Mouse (Mus musculus) induced T-regulatory cell, adult 2 months (primary cell): ENCODE measurements around the gene Rpl3.

ENCODE experiments used
- DNase-seq: peaks from one replicate; pipeline ENCODE4 v3.0.0-alpha.2; 2012; ENCODE audit warnings: low read depth

The Rpl3 gene

GRCm38 (mm10) chr15:80115256-80115655, 23.6 kb upstream of the Rpl3 start:
- DNase-seq = no peak

DNA sequence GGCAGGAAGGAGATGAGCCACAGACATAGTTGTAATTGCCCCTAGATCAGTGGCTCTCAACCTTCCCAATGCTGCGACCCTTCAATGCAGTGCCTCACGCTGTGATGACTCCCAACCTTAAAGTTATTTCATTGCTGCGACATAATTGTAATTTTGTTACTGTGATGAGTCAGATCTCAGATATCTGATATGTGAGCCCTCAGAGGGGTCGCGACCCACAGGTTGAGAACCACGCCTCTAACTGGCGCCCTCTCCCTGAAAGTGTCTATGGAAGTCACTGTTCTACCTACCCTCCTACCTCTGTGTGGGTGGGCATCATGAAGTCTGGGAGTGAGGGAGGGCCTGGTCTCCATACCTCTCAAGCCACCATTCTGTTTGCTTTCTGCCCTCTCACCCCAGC, 22.7 kb upstream of the Rpl3 start:
- DNase-seq = no peak

GRCm38 (mm10) chr15:80112499-80112898, 20.8 kb upstream of the Rpl3 start:
- DNase-seq = peak; percentile 64

DNA sequence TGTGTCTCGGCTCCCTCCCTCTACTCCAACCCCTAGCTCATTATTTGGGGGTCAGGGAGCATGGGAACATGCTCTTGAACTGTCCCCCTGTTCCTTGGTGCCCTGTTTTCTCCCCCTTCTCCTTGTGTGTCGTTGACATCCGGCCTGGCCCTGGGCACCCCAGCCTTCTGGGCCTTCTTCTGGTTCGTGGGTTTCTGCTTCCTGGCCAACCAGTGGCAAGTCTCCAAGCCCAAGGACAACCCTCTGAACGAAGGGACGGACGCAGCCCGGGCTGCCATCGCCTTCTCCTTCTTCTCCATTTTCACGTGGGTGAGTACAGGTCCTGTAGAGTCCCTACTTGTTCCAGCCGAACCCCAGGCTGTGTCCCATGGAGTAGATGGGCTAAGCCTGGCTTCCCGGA, 19.8 kb upstream of the Rpl3 start:
- no peak for DNase-seq

- no peak for DNase-seq
Observed at GRCm38 (mm10) chr15:80107575-80107974, 15.9 kb upstream of the Rpl3 start.

DNA sequence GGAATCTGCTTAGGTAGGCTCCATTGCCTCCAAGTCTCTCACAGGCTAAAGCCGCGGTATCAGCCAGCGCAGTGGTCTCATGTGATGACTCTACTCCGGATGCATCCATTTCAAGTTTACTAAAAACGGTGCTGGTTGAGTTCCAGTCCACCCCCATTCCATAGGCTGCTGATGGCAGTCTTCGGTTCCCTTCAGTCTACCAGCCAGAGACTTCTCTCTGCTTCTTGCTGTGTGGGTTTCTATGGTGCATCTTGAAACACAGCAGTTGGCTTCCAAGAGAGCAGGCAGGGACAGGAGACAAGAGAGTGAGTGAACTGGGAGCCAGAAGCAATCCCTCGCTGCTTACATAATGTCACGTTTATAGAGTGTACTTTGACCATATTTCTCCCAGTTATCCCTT, 15.5 kb upstream of the Rpl3 start:
- DNase-seq = no peak

DNA sequence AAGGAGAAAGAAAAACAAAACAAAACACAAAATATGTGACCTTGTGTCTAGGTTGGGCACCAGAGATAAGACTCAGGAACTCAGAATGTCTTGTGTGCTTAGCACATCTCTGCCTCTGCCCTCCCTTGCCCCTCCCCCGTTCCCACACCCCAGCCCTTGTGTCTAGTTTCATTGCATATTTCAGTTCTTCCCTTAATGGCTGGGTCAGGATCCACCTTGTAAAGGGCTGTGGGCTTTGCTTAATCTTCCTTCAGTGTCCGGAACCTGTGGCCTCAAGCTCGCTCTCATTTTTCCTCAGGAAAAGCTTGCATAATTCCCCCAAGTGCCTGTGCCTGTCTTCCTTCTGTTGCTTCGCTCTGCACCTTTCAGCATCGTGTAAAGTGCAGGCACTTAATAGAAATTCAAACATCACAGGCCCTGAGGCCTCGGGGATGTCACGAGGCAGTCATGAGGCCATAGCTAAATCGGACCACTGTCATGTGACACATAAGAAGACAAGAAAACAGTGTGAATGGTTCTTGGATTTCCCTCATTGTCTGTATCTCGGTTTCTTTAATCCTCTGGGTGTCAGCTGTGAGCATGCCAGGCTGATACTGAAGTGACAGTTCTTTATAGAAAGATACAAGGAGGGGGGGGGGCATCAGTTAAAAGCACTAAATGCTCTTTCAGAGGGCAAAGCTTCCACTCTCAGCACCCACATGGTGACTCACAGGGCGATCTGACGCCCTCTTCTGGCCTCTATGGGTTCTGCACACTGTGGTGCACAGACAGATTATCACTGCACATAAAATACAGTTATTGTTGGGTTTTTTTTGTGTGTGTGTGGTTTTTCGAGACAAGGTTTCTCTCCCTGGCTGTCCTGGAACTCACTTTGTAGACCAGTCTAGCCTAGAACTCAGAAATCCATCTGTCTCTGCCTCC, 14.1 kb upstream of the Rpl3 start:
- DNase-seq = no peak

DNA sequence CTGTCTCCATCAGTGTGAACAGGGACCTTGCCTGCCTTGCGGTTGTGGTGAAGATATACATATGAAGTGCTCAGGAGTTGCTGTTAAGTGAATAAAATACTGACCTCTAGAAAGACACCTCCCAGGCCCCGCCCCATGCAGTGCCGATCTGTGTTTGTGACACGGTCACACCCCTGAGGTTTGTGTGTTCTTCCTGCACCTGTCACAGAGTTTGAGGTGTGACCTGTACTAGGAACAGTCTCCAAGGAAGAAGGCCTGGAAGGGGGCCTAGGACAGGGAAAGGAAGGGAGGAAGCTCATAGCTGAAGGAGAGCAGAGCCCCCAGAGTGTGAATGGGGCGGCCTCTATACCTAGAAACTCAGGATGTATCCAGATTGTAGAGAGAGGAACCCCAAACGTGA, 10.8 kb upstream of the Rpl3 start:
- no peak for DNase-seq

GRCm38 (mm10) chr15:80101503-80101902, 9.8 kb upstream of the Rpl3 start:
- no peak for DNase-seq

GRCm38 (mm10) chr15:80100871-80101270, 9.2 kb upstream of the Rpl3 start:
- DNase-seq = no peak

DNA sequence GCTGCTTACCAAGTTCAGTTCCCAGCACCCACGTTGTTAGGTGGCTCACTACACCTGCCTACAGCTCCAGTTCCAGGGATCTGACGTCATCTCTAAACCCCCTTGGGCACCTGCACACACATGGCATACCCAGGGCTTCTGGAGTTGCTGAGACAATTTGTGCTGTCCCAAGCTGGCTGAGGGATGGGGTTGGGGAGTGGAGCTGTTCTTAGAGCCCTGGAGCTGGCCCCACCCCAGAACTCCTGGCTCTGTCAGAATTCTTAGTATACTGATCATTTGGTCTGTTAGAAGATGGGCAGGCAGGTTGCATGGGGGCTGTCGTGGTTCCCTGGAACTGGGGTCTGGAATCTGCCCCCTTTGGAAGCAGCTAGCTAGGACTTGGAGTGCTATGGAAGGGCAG, 8.5 kb upstream of the Rpl3 start:
- DNase-seq = no peak

GRCm38 (mm10) chr15:80099477-80099876, 7.8 kb upstream of the Rpl3 start:
- DNase-seq = no peak

- no peak for DNase-seq
Observed at GRCm38 (mm10) chr15:80098809-80099208, 7.1 kb upstream of the Rpl3 start.

GRCm38 (mm10) chr15:80097999-80098461, 6.4 kb upstream of the Rpl3 start:
- no peak for DNase-seq

DNA sequence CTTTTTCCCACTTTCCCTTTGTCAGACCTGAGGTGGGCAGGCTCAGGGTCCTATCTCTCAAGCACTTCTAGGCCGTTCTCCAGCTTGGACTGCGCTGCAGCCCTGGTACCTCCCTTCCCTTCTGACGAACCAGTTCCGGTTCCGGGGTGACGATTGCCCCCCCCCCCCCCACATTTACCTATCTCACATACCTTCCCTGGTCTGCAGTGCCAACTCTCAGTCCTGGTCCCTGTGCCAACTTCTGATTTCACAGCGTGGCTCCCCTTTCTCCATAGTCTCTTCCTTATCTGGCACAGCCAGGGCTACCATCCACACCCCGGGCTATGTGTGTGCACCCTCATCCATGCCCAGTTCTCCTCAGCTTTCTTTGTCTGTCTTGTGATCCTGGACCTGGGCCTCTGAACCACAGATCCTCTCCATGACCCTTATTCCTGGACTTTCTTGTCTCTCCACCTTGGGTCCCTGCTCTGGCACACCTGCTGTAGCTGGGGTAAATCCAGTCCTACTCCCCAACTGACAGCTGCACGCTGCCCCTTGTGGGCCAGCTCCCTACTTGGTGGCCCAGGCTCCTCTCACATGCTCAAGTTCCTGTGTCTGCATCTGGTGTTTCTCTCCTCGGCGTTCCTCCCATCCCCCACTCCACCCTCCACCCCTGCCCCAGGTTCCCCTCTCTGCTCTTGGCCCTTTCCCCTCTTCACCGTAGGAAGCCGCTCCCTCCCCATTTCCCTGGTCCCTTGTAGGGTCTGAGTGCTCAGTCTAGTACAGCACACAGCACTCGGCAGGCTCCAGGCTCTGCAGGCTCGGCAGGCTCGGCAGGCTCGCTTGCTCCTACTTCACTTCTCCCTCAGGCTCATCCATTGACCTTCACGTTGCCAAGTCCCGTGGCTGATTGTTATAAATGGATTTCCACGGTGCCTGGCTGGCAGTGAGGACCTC, 5.5 kb upstream of the Rpl3 start:
- peak; percentile 41 for DNase-seq

DNA sequence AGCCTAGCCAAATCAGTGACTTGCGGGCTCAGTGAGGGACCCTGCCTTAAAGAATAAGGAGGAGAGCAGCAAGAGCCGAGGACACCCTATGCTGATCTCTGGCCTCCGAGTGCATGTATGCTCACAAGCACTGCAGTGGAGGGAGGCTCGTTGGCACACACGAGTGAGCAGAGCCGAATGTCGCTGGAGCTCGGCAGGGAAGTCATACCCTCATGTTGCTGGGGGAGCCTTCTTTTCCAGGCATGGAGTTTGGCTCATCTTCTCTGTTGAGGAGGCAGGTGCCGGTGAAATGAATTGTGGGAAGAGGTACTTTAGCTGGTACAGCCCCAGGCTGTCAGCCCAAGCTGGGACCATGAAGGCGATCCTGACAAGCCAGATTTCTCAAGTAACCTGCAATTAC, 4.7 kb upstream of the Rpl3 start:
- no peak for DNase-seq

GRCm38 (mm10) chr15:80095596-80095995, 3.9 kb upstream of the Rpl3 start:
- no peak for DNase-seq

DNA sequence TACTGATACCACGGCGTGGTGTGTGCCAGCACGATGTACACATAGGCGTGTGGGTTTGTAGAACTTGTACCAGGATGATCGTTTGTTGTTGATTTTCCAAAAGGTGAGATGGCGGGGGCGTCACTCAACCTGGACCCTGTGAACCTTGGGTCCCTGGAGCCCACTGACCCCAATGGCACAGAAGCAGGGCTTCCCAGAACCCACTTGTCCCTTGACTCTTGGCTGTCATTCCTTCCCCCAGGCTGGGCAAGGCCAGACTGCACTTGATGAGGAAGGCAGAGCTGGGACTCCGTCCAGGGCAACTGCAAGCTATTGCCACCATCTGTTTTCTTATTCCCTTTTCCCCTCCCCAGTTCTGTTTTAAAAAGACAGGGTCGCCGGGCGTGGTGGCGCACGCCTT, 2.5 kb upstream of the Rpl3 start:
- no peak for DNase-seq

DNA sequence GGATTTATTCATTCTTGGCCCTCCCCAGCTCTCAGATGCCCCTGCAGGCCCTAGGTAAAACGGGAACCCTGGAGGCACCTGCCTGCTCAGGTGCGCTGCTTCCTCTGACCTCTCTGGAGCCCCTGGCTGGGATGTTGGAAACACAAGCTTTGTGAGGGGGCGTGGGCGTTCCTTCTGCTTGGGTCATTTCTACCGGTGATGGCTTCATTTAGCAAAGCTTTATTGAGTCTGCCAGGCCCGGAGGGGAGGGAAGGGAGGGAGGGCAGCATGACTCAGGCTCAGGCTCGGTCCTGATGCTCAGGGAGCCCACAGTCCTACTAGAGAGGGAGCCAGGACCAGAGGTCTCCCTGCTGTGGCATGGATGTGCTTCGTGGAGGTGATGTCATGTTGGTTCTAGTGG, 931 bp upstream of the Rpl3 start:
- no peak for DNase-seq

DNA sequence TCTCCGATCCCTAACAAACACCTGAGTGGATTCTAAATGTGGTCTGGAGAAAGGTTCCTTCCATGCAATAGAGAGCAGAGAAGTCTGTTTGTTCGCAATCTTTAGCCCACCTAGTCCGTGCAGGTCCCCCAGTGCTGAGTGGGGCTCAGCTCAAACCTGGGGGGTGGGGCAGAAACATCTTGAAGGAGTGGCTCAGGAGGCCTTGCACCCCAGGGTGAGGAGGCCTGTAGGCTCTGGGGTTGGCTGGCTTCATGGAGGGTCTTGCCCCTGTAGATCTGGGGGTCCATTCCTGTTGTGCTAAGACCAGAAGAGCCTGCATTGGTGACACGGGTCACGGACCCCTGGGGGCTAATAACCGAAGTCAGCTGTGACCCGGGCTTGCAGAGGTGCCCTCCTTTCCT, 373 bp upstream of the Rpl3 start:
- no peak for DNase-seq

- no peak for DNase-seq
Observed at GRCm38 (mm10) chr15:80090741-80091120, 937 bp downstream of the Rpl3 start.

GRCm38 (mm10) chr15:80090155-80090554, 1.5 kb downstream of the Rpl3 start:
- no peak for DNase-seq

GRCm38 (mm10) chr15:80088637-80089036, 3.0 kb downstream of the Rpl3 start:
- peak; percentile 97 for DNase-seq
